In genomic region chr15:103454449-103454848, GRCm38 (mm10) we compare ENCODE assay signal across 19 mouse cellular contexts. TPM values are rescaled to one million over a fixed set of nuclear protein-coding genes. Genes with fewer than 3 reads are reported as not detected.
DNase-seq lines count a peak whose midpoint lies in the region; ATAC-seq and TF ChIP-seq lines count a peak whose summit lies in the region.
"Had no signal": no experiment of that assay in that cellular context is flagged by ENCODE, and none has a peak within 500 bp of the region (broad histone marks: within the 10 kb centered on the region; RNA-seq: fewer than 3 reads in every experiment).

No protein-coding gene starts in this region.

- H3K36me3 ChIP-seq in thymus, adult 2 months (ENCODE audit: control insufficient read depth, insufficient read depth, low read length), result peaks cover 16% of the 10 kb centered on the region
- H3K36me3 ChIP-seq in liver, embryonic 13.5 days, result no peaks in the 10 kb centered on the region
- no peaks in the 10 kb centered on the region for H3K36me3 ChIP-seq in midbrain, embryonic 14.5 days (ENCODE audit: control insufficient read depth, insufficient read depth, low read length)
- H3K36me3 ChIP-seq: embryonic facial prominence, embryonic 12.5 days; forebrain, embryonic 10.5 days; midbrain, embryonic 12.5 days; neural tube, embryonic 12.5 days had no signal

- no peak overlapping the region for H3K9ac ChIP-seq in liver, embryonic 13.5 days
- no peak overlapping the region for H3K9ac ChIP-seq in midbrain, embryonic 14.5 days (replicated peaks; ENCODE audit: low read length)
- H3K9ac ChIP-seq: embryonic facial prominence, embryonic 12.5 days; midbrain, embryonic 12.5 days; neural tube, embryonic 12.5 days had no signal

- no peaks in the 10 kb centered on the region for H3K27me3 ChIP-seq in thymus, adult 2 months (ENCODE audit: control insufficient read depth, insufficient read depth, low read length)
- no peaks in the 10 kb centered on the region for H3K27me3 ChIP-seq in liver, embryonic 13.5 days
- no peaks in the 10 kb centered on the region for H3K27me3 ChIP-seq in midbrain, embryonic 14.5 days (ENCODE audit: control insufficient read depth, insufficient read depth, low read length)
- H3K27me3 ChIP-seq: embryonic facial prominence, embryonic 12.5 days; midbrain, embryonic 12.5 days; neural tube, embryonic 12.5 days had no signal

- no peak for TF ChIP-seq CTCF in gastrocnemius, adult 2 months (IDR thresholded peaks at IDR 0.05)
- TF ChIP-seq CTCF in thymus, adult 2 months (IDR thresholded peaks at IDR 0.05; ENCODE audit: borderline replicate concordance, control insufficient read depth, extremely low read depth, insufficient read depth, low read length, poor library complexity), result no peak

- peaks cover 2% of the 10 kb centered on the region; the same call in 1 of the 2 replicates for H3K4me1 ChIP-seq in thymus, adult 2 months (replicated peaks; ENCODE audit: control insufficient read depth, insufficient read depth, low read length)
- 0 out of 2 replicates have a peak, but pooled peaks cover 2% of the 10 kb centered on the region for H3K4me1 ChIP-seq in liver, embryonic 13.5 days (replicated peaks)
- H3K4me1 ChIP-seq in midbrain, embryonic 14.5 days (ENCODE audit: control insufficient read depth, insufficient read depth, low read length), result no peaks in the 10 kb centered on the region
- H3K4me1 ChIP-seq: embryonic facial prominence, embryonic 12.5 days; forebrain, embryonic 10.5 days; midbrain, embryonic 12.5 days; neural tube, embryonic 12.5 days had no signal

- 6% methylated on average over 6 of the region's 6 CpGs for WGBS in thymus, adult 2 months
- 37% methylated on average over 6 of the region's 6 CpGs for WGBS in liver, embryonic 13.5 days (ENCODE audit: insufficient replicate concordance)
- 89% methylated on average over 6 of the region's 6 CpGs for WGBS in midbrain, embryonic 14.5 days

- peak overlapping the region; percentile 44 for H3K4me2 ChIP-seq in liver, embryonic 13.5 days
- no peak overlapping the region for H3K4me2 ChIP-seq in midbrain, embryonic 14.5 days (ENCODE audit: low read length)
- H3K4me2 ChIP-seq: embryonic facial prominence, embryonic 12.5 days; midbrain, embryonic 12.5 days; neural tube, embryonic 12.5 days had no signal

- DNase-seq in gastrocnemius, adult 2 months, result no peak
- no peak for DNase-seq in gastrocnemius, adult 18-20 months (ENCODE audit: low spot score)
- peak; percentile 5 for DNase-seq in thymus, adult 2 months
- DNase-seq in thymus, adult 18-20 months, result no peak
- DNase-seq in liver, embryonic 13.5 days, result no peak
- no peak for DNase-seq in left cerebral cortex, postnatal 4 days
- no peak for DNase-seq in midbrain, embryonic 14.5 days
- no peak for DNase-seq in layer of hippocampus, adult 18-20 months (ENCODE audit: low spot score in 2 of 2)
- DNase-seq: cerebellum, postnatal 25 days; kidney, adult 18-20 months; lung, adult 18-20 months; retina, postnatal 1 day had no signal

- H3K4me3 ChIP-seq in gastrocnemius, adult 2 months, result peak overlapping the region; percentile 47
- H3K4me3 ChIP-seq in thymus, adult 2 months (ENCODE audit: control insufficient read depth, insufficient read depth, low read length), result no peak overlapping the region
- peak overlapping the region; percentile 33 for H3K4me3 ChIP-seq in liver, embryonic 13.5 days (replicated peaks)
- H3K4me3 ChIP-seq in midbrain, embryonic 14.5 days (replicated peaks; ENCODE audit: low read depth, low read length), result no peak overlapping the region
- H3K4me3 ChIP-seq: embryonic facial prominence, embryonic 12.5 days; forebrain, embryonic 10.5 days; midbrain, embryonic 12.5 days; neural tube, embryonic 12.5 days had no signal

- intact Hi-C loops in gastrocnemius, adult 2 months (cut with DNase I), result no loop called here
- intact Hi-C loops in left cerebral cortex, postnatal 4 days (cut with DNase I), result no loop called here

- no peak for ATAC-seq in liver, embryonic 13.5 days (ENCODE audit: low read depth)
- no peak for ATAC-seq in midbrain, embryonic 14.5 days (ENCODE audit: low FRiP score, low TSS enrichment)

- no peaks in the 10 kb centered on the region for H3K9me3 ChIP-seq in liver, embryonic 13.5 days (replicated peaks)
- no peaks in the 10 kb centered on the region for H3K9me3 ChIP-seq in midbrain, embryonic 14.5 days (ENCODE audit: control insufficient read depth, low read length)
- H3K9me3 ChIP-seq: embryonic facial prominence, embryonic 12.5 days; forebrain, embryonic 10.5 days; midbrain, embryonic 12.5 days; neural tube, embryonic 12.5 days had no signal

- TF ChIP-seq POLR2A in thymus, adult 2 months (IDR thresholded peaks at IDR 0.05; ENCODE audit: control insufficient read depth, extremely low read depth, insufficient read depth, low read length, poor library complexity), result no peak

- no peak overlapping the region for H3K27ac ChIP-seq in gastrocnemius, adult 2 months
- no peak overlapping the region; the same call in 1 of the 2 replicates for H3K27ac ChIP-seq in thymus, adult 2 months (ENCODE audit: control insufficient read depth, insufficient read depth, low read length)
- H3K27ac ChIP-seq in liver, embryonic 13.5 days, result no peak overlapping the region
- H3K27ac ChIP-seq in midbrain, embryonic 14.5 days (replicated peaks; ENCODE audit: low read depth, low read length), result no peak overlapping the region
- H3K27ac ChIP-seq: embryonic facial prominence, embryonic 12.5 days; forebrain, embryonic 10.5 days; midbrain, embryonic 12.5 days; neural tube, embryonic 12.5 days had no signal

RNA-seq across cellular contexts. Expression of gene Nckap1l, which starts 0.9 kb away (rescaled TPM):
- total RNA-seq in gastrocnemius, adult 2 months (2021), result under 1 TPM; 0.79 to 0.98 TPM
- under 1 TPM; 0.71 to 0.90 TPM for total RNA-seq in gastrocnemius, adult 18-20 months (2021)
- 100 and 101 TPM in 2 replicates for polyA plus RNA-seq in thymus, adult 2 months (2012; rRNA removed)
- 5.9 and 7.0 TPM in 2 replicates for polyA plus RNA-seq in liver, embryonic 13.5 days (2015; fragmentation: Nextera tagmentation; extraction: Ambion mirVana)
- total RNA-seq in left cerebral cortex, postnatal 4 days (2021), result 1 to 10 TPM; 3.3 to 4.4 TPM
- polyA plus RNA-seq in midbrain, embryonic 14.5 days (2014; fragmentation: Nextera tagmentation; extraction: Ambion mirVana), result 1.0 and 2.4 TPM in 2 replicates
- total RNA-seq in layer of hippocampus, adult 18-20 months (2021), result 1 to 10 TPM; 7.4 to 8.8 TPM

RNA-seq across cellular contexts. Expression of gene Gtsf2, which starts 6.2 kb away (rescaled TPM):
- total RNA-seq in gastrocnemius, adult 2 months (2021), result not detected
- not detected for total RNA-seq in gastrocnemius, adult 18-20 months (2021)
- not detected in 2 replicates for polyA plus RNA-seq in thymus, adult 2 months (2012; rRNA removed)
- polyA plus RNA-seq in liver, embryonic 13.5 days (2015; fragmentation: Nextera tagmentation; extraction: Ambion mirVana), result not detected in 2 replicates
- total RNA-seq in left cerebral cortex, postnatal 4 days (2021), result not detected
- polyA plus RNA-seq in midbrain, embryonic 14.5 days (2014; fragmentation: Nextera tagmentation; extraction: Ambion mirVana), result 0.43 TPM in 1 of 2 replicates, not detected in the other
- not detected for total RNA-seq in layer of hippocampus, adult 18-20 months (2021)
- total RNA-seq: heart, adult 18-20 months; heart, postnatal 36 days; left cerebral cortex, adult 8-10 months had no signal
- polyA plus RNA-seq: embryonic facial prominence, embryonic 12.5 days; midbrain, embryonic 12.5 days; neural tube, embryonic 12.5 days had no signal

RNA-seq across cellular contexts. Expression of gene Gtsf1, which starts 24.2 kb away (rescaled TPM):
- not detected for total RNA-seq in gastrocnemius, adult 2 months (2021)
- total RNA-seq in gastrocnemius, adult 18-20 months (2021), result not detected
- polyA plus RNA-seq in thymus, adult 2 months (2012; rRNA removed), result not detected in 2 replicates
- polyA plus RNA-seq in liver, embryonic 13.5 days (2015; fragmentation: Nextera tagmentation; extraction: Ambion mirVana), result 0.23 TPM in 1 of 2 replicates, not detected in the other
- total RNA-seq in left cerebral cortex, postnatal 4 days (2021), result not detected
- 0.33 TPM in 1 of 2 replicates, not detected in the other for polyA plus RNA-seq in midbrain, embryonic 14.5 days (2014; fragmentation: Nextera tagmentation; extraction: Ambion mirVana)
- not detected for total RNA-seq in layer of hippocampus, adult 18-20 months (2021)
- total RNA-seq: heart, adult 18-20 months; heart, postnatal 36 days; left cerebral cortex, adult 8-10 months had no signal
- polyA plus RNA-seq: embryonic facial prominence, embryonic 12.5 days; forebrain, embryonic 10.5 days; midbrain, embryonic 12.5 days; neural tube, embryonic 12.5 days had no signal

RNA-seq across cellular contexts. Expression of gene Pde1b, which starts 48.4 kb away (rescaled TPM):
- total RNA-seq in gastrocnemius, adult 2 months (2021), result under 1 TPM; 0.42 to 0.51 TPM
- under 1 TPM; 0.30 to 0.81 TPM for total RNA-seq in gastrocnemius, adult 18-20 months (2021)
- 28.0 and 33.4 TPM in 2 replicates for polyA plus RNA-seq in thymus, adult 2 months (2012; rRNA removed)
- polyA plus RNA-seq in liver, embryonic 13.5 days (2015; fragmentation: Nextera tagmentation; extraction: Ambion mirVana), result 0.16 and 0.41 TPM in 2 replicates
- 10 to 100 TPM; 52.8 to 58.1 TPM for total RNA-seq in left cerebral cortex, postnatal 4 days (2021)
- polyA plus RNA-seq in midbrain, embryonic 14.5 days (2014; fragmentation: Nextera tagmentation; extraction: Ambion mirVana), result 81.6 and 90.8 TPM in 2 replicates
- total RNA-seq in layer of hippocampus, adult 18-20 months (2021), result 100 to 1,000 TPM; 111 to 112 TPM

Comparison
In these comparisons a context has a peak if more than half of its experiments do, and no peak if none do; other contexts are left out.
1. H3K4me3 ChIP-seq: peak in gastrocnemius, adult 2 months (single experiment) and liver, embryonic 13.5 days (single experiment); none in thymus, adult 2 months (single experiment) and midbrain, embryonic 14.5 days (single experiment).